Mouse (Mus musculus) kidney, postnatal 25 days (tissue): ENCODE measurements around the gene Abi3.
A peak's percentile ranks its signal among the peaks of the same experiment; 100 is the strongest.

Experiments
- DNase-seq, 2 experiments: peaks; one replicate each; pipeline ENCODE4 v3.0.0; 2021; ENCODE audit warnings: mixed read lengths in 2 of 2

The Abi3 gene

GRCm38 (mm10) chr11:95824071-95824876, 18.0 kb downstream of the Abi3 start, which contains the start of gene Phospho1:
Gene Phospho1, plus strand, starts transcription at chr11:95824499.
- peak; percentile 91 to 96 for DNase-seq

- no peak for DNase-seq
Measured at GRCm38 (mm10) chr11:95822437-95822836, 19.8 kb downstream of the Abi3 start.

DNA sequence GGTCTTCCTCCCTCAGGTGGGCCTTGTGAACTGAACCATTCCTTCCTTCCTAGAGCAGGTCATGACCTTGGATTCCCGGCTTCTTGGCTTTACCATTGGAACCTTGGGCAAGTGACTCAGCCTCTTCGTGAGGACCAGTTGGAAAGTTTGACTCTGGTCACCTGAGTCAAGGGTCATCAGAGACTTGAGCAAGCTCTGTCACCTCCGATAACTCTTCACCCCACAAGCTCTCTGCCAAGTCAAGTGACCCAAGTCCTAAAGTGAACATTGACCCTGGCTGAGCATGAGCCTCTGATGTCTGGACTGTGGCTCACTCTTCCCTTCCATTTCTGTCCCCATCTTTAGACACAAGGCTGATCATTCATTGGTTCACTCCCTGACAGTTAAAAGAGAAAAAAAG, 20.8 kb downstream of the Abi3 start:
- DNase-seq, result no peak

DNA sequence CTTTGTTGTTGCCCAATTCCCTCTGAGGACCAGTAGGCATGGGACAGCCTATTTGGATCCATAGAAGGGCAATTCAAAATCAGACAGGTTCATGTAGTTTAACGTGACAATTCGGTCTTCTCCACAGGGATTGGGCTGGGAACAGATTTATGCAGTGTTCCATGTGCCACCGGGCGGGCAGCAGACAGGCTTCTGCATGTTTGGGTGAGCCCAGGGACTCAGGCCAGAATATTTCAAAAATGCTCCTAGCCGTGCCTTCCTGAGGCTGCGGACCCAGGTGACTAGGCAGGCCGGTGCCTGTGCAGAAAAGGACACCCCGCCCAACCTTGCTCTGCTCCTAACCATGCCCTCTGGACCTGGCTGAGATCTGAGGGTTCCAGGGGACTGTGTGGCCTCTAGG, 23.1 kb downstream of the Abi3 start:
- DNase-seq, result peak in 1 of 2 experiments; percentile 71

DNA sequence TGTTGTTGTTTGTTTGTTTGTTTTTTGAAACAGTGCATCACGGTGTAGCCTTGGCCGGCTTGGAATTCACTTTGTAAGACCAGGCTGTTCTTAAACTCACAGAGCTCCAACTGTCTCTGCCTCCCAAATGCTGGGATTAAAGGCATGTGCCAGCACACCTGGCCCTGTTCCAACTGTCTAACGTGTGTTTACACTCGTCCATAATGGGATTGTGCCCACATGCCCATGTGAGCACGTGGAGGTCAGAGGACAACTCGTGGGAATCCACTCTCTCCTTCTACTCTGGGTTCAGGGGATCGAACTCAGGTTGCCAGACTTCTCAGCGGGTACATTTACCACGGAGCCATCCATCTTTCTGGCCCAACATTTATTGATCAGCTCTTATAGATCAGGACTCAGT, 26.9 kb downstream of the Abi3 start:
- no peak for DNase-seq

DNA sequence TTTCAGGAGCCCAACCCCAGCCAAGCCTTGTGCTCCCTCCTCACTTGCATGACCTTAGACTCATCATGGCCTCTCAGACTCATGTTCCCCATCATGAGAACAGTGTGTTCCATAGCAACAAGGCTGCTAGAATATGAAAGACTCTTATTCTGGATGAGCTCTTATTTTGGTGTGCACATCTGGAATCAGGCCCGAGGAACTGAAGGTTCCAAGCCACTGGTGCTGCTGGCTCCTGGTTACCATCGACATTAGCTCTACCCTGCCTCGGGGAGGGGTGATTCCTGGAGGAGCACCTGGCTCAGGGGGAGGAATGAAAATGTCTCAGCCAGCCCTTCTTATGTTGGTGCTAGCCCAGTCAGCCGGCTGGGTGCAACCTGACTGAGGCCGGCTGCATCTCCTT, 27.4 kb downstream of the Abi3 start:
- no peak for DNase-seq

DNA sequence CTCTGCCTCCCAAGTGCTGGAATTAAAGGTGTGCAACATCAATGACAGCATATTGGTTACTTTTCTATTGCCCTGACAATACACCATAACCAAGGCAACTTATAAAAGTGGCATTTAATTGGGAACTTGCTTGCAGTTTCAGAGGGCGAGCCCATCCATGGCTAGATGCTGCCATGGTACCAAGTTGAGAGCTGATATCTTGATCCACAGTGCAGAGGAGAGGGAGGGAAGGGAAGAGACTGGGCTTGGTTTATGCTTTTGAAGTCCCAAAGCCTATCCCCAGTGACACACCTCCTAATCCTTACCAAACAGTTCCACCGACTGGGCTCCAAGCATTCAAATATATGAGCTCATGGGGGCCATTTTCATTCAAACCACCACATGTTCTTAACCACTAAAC, 28.2 kb downstream of the Abi3 start:
- DNase-seq, result no peak

GRCm38 (mm10) chr11:95812224-95812623, 30.1 kb downstream of the Abi3 start:
- DNase-seq, result no peak

GRCm38 (mm10) chr11:95811741-95812140, 30.5 kb downstream of the Abi3 start:
- DNase-seq, result no peak

DNA sequence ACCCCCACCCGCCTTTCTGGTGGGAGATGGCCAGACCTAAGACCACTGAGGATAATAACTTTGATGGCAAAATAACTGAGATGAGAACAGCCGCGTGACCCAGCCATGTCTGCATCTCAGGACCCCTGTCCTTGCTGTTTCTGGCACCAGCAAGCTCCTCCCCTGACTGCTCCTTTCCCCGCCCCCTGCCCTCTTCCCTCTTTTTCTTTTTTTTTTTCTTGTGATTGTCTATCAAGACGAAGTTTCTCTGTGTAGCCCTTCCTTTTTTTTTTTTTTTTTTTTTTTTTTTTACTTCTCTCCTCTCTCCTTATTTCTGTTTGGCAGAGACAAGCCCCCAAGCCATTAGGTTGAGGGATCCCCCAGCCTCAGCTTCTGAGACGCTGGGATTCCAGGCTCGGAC, 31.4 kb downstream of the Abi3 start:
- DNase-seq, result no peak

DNA sequence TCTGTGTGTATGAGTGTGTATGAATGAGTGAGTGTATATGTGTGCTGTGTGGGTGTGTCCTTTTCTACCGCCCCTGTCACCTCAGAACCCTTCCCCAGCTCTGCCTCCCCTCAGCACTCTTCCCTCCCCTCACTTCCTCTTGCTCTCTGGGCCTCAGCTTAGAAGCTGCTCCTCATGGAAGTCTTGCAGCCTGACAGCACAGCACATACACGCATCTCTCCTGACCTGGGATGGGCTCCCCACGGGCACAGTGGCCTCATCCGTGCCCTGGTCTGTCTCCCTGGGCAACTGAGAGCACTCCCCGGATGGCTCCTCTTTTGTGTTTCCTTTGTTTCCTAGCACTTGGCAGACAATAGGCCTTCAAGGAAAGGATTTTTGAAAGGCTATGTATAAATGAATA, 32.7 kb downstream of the Abi3 start:
- DNase-seq, result no peak

GRCm38 (mm10) chr11:95808448-95809011, 33.7 kb downstream of the Abi3 start:
- no peak for DNase-seq

GRCm38 (mm10) chr11:95807884-95808283, 34.4 kb downstream of the Abi3 start:
- DNase-seq, result no peak

DNA sequence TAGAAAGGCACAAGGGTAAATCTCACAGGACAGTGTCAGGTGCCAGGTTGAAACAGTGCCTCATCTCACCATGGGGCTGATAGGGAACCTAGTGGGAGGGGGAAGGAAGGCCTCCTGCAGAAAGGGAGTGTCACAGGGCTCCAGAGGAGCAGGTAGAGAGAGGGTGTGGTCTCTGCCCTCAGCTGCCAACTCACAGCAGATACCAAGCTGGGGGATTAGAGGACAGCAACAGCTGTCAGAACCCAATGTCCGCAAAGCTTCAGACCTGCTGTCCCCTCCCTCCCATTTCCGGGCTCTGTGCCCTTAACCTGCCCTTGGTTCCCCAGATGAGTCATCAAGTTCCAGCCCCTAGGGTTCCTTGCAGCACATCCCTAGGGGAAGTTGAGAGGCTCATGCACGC, 36.7 kb downstream of the Abi3 start:
- peak; percentile 34 to 69 for DNase-seq

GRCm38 (mm10) chr11:95805010-95805409, 37.3 kb downstream of the Abi3 start:
- DNase-seq, result no peak

DNA sequence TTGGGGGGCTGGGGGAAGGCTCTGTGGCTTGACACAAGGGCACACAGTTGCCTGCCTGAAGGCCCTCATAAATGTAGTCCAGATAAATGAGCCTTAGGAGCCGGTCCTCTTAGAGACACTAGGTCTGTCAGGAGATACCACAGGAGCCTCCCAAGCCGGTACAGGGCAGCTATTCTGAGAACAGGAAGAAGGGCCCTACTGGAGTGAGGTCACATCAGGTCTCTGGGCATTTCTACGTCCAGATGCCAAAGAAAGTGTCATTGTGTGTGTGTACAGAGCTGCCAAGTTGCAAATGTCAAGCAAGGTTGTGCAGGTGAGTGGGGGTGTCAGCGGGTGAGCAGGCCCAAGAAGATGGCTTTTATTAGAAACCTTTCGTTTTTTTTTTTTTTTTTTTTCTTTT, 46.7 kb downstream of the Abi3 start:
- DNase-seq, result peak; percentile 36 to 68

DNA sequence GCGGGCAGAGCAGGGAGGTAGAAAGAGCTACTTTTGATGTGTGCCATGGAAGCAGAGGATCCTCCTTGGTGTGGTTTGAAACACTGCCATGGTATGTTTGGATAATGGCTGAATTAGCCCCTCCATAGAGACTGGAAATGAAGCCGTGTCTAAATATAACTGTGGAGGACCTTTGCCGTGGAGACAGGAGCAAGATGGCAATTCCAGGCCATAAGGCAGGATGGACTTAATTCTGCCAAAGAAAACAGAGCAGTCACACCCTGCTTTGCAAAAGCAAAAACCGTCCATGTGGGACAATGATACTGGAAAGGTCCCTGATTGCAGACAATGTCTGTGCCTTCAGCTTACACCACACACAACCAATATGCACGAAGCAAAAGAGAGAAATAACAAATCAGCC, 48.1 kb downstream of the Abi3 start:
- DNase-seq, result no peak

DNA sequence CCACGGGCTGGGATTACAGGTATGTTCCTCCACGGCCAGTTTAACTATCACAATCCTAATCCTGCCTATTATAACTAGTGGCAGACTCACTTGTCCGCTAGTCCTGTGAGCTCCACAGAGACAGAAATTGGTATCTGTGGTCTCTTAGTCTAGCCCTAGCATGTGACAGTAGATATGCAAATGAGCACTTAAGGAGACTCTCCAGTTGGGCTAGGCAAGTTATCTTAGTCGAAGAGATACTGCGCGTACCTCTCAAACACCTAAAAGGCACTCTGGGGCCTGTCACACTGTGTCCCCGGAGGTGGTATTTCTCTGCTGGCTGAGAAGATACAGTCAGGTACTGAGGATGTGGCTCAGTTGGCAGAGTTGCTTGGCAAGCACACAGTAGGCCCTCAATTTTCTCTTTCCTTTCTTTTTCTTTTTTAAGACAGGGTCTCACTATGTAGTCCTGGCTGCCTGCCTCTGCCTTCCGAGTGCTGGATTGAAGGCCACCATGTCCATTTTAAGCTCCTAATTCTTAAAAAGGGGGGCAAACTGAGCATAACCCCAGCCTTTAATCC, 49.2 kb downstream of the Abi3 start:
- DNase-seq, result no peak

DNA sequence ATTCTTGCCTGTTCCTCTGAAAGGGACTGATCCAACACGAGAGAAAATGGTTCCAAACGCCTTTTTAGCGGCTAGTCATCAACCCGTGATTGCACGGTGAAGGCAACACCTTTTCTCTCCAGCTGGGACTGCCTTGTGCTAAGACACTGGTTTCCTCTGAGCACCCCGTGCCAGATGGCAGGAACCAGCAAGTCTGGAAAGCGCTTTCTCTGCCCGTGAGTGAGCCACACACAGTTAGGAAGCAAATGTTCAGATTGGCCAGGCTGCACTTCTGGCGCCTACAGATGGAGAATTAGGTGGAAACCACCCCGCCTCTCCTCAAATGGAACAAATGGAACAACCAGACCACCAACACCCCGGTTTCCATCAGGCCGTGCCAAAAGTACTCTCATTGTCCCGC, 50.5 kb downstream of the Abi3 start:
- DNase-seq, result no peak

DNA sequence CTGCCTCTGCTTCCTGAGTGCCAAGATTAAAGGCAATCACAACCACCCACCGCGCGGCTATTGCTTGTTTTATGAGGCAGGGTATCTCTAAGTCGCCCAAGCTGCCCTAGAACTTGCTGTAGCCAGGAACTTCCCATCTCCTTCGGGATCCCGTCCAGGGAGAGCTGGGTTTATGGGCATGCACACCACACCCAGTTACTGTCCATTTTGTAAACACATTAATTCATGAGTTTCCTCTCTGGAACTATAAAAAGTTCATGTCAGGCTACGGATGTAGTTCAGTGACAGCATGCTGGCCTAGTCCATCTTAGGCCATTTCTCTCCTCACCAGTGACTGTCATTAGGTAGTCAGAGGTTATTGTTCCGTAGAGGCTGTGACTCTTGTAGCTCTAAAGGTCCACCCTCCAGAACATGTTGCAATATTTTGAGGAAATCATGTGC, 52.8 kb downstream of the Abi3 start:
- peak; percentile 64 to 82 for DNase-seq

DNA sequence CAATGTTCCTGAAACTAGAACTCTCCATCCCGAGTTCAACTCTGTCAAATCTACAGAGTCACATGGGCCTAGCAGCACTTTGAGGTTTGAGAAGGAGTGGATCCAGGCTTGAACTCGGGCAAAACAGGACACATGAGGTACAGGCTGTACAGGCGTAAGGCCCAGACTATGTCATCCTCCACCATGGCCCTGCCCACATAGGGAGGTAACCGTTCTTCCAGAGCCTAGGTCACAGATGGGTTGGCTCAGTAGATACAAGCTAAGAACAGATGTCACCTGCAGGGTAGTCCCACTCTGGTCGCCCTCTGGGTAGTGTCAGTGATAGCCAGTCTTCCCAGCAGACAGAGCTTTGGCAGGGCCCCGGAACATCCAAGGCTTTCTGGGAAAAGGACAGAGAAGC, 55.8 kb downstream of the Abi3 start:
- no peak for DNase-seq

GRCm38 (mm10) chr11:95785675-95786074, 56.6 kb downstream of the Abi3 start:
- peak in 1 of 2 experiments; percentile 27 for DNase-seq

- DNase-seq, result no peak
Measured at GRCm38 (mm10) chr11:95783958-95784357, 58.3 kb downstream of the Abi3 start.

GRCm38 (mm10) chr11:95783457-95783856, 58.8 kb downstream of the Abi3 start:
- no peak for DNase-seq
